Mouse (Mus musculus): ENCODE measurements around the gene Cabin1. TPM values are rescaled to one million over a fixed set of nuclear protein-coding genes. Genes with fewer than 3 reads are reported as not detected.

The Cabin1 gene
- polyA plus RNA-seq, 1 experiment: 59.3 TPM

DNA sequence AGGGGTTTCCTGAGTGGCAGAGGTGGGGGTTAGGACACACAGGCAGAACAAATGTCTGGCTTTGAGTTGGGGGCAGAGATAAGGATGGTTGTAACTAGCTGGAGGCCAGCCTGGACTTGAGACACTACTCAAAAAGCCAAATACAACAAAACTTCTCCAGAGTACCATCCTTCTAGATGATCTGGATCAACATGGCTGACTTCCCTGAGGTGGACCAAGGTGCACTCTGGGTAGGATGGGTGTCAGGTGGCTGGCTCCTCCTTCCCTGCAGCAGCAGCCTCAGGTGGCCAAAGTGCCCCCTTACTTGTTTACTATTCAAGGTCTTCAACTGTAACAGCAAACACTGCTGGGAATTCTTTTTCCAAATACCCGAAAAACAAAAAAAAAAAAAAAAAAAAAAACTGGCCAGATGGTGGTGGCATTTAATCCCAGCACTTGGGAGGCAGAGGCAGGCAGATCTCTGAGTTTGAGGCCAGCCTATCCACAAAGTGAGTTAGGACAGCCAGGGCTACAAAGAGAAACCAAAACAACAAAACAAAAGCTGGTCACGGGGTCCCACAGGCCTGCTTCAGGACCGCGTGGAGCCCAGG, 114.6 kb downstream of the Cabin1 start:
- no peak overlapping the region for H3K4me3 ChIP-seq (ENCODE audit: extremely low read depth, insufficient read depth, insufficient read length)
- no peaks in the 10 kb centered on the region for H3K27me3 ChIP-seq (ENCODE audit: control insufficient read depth, insufficient read depth, low read length)
- no peak overlapping the region for H3K27ac ChIP-seq (ENCODE audit: insufficient read depth, low read length)
- TF ChIP-seq POLR2A (IDR thresholded peaks at IDR 0.05; ENCODE audit: low read depth, low read length): no peak
- TF ChIP-seq CTCF (IDR thresholded peaks at IDR 0.05; ENCODE audit: extremely low read depth, insufficient read depth, insufficient read length, insufficient replicate concordance): no peak
- 89% methylated on average over 4 of the region's 4 CpGs for WGBS
- DNase-seq (ENCODE audit: low read depth in 1 of 2, low spot score in 2 of 2): no peak
- no peaks in the 10 kb centered on the region for H3K4me1 ChIP-seq (ENCODE audit: control insufficient read depth, insufficient read depth, insufficient read length)
- peaks cover 59% of the 10 kb centered on the region for H3K36me3 ChIP-seq (ENCODE audit: control insufficient read depth, insufficient read depth, low read length)

DNA sequence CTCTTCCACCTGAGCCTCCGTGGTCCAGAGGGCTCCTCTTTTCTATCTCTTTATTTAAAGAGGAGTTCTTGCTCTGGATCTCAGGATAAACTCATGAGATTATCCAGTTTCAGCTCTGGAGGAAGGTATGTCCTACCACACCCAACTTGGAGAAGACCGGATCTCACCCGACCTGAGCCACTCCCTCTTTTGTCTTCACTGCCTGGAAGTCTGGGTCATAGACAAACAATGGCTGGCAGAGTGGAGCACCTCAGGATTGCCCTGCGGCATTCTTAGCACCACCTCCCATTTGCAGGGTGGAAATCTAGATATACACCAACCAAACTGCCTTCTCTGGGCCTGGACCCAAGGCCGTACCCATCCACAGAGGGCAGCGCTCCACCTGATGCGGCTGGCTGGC, 115.1 kb downstream of the Cabin1 start:
- Histone ChIP-seq H3K4me1 (ENCODE audit: control insufficient read depth, insufficient read depth, insufficient read length) (peaks cover 2% of the 10 kb centered on the region; the same call in 1 of the 2 replicates), H3K27me3 (ENCODE audit: control insufficient read depth, insufficient read depth, low read length) (no peaks in the 10 kb centered on the region), H3K4me3 (ENCODE audit: extremely low read depth, insufficient read depth, insufficient read length) (no peak overlapping the region), H3K36me3 (ENCODE audit: control insufficient read depth, insufficient read depth, low read length) (peaks cover 57% of the 10 kb centered on the region), H3K27ac (ENCODE audit: insufficient read depth, low read length) (no peak overlapping the region)
- DNase-seq (ENCODE audit: low read depth in 1 of 2, low spot score in 2 of 2): no peak
- TF ChIP-seq CTCF (IDR thresholded peaks at IDR 0.05; ENCODE audit: extremely low read depth, insufficient read depth, insufficient read length, insufficient replicate concordance): no peak
- TF ChIP-seq POLR2A (IDR thresholded peaks at IDR 0.05; ENCODE audit: low read depth, low read length): no peak
- WGBS: 95% methylated on average over 7 of the region's 7 CpGs

DNA sequence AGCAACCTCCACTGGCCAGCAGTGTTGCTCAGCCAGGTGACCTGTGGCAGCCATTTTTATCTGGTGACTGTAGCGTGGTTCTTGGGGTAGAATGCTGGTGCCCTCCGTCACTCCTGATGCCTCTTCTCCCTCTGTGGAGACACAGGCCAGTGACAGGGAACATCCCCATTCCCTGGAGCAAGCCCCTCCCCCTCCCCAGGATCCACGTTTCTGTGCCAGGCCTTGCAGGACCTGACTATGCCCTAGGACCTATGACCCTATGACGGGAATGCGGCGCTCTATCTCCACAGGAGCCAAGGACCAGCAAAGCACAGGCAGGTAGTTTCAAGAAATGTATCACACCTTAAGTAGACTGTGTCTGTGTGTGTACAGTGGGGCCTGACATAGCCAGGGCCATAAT, 116.0 kb downstream of the Cabin1 start:
- Histone ChIP-seq H3K27me3 (ENCODE audit: control insufficient read depth, insufficient read depth, low read length) (no peaks in the 10 kb centered on the region), H3K36me3 (ENCODE audit: control insufficient read depth, insufficient read depth, low read length) (peaks cover 50% of the 10 kb centered on the region), H3K4me3 (ENCODE audit: extremely low read depth, insufficient read depth, insufficient read length) (no peak overlapping the region), H3K4me1 (ENCODE audit: control insufficient read depth, insufficient read depth, insufficient read length) (peaks cover 5% of the 10 kb centered on the region; the same call in 1 of the 2 replicates), H3K27ac (ENCODE audit: insufficient read depth, low read length) (no peak overlapping the region)
- 97% methylated on average over 6 of the region's 6 CpGs for WGBS
- no peak for DNase-seq (ENCODE audit: low read depth in 1 of 2, low spot score in 2 of 2)
- no peak for TF ChIP-seq POLR2A (IDR thresholded peaks at IDR 0.05; ENCODE audit: low read depth, low read length)
- no peak for TF ChIP-seq CTCF (IDR thresholded peaks at IDR 0.05; ENCODE audit: extremely low read depth, insufficient read depth, insufficient read length, insufficient replicate concordance)

DNA sequence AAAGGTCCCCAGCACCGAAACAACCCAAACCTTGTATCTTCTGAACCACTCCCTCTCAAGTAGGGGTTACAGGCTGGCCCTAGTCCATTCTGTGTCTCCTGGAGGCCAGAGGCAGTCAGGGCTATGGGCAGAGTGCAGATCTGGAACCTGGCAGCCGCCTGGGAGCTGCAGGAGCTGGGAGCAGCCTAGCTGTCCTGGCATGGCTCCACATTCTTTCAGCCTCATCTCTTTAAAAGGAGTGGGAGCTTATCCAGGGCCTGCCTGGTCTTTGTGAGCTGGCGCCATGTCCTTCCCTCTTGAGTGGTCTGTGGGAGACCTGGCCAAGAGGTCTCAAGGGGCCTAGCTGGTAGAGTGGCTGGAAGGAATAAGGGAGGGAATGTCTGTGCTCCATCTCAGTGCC, 116.8 kb downstream of the Cabin1 start:
- Histone ChIP-seq H3K27me3 (ENCODE audit: control insufficient read depth, insufficient read depth, low read length) (no peaks in the 10 kb centered on the region), H3K4me1 (ENCODE audit: control insufficient read depth, insufficient read depth, insufficient read length) (peaks cover 5% of the 10 kb centered on the region; the same call in 1 of the 2 replicates), H3K27ac (ENCODE audit: insufficient read depth, low read length) (no peak overlapping the region), H3K4me3 (ENCODE audit: extremely low read depth, insufficient read depth, insufficient read length) (no peak overlapping the region), H3K36me3 (ENCODE audit: control insufficient read depth, insufficient read depth, low read length) (peaks cover 43% of the 10 kb centered on the region)
- TF ChIP-seq POLR2A (IDR thresholded peaks at IDR 0.05; ENCODE audit: low read depth, low read length) (no peak), CTCF (IDR thresholded peaks at IDR 0.05; ENCODE audit: extremely low read depth, insufficient read depth, insufficient read length, insufficient replicate concordance) (no peak)
- 94% methylated on average over 3 of the region's 3 CpGs for WGBS
- DNase-seq (ENCODE audit: low read depth in 1 of 2, low spot score in 2 of 2): no peak

DNA sequence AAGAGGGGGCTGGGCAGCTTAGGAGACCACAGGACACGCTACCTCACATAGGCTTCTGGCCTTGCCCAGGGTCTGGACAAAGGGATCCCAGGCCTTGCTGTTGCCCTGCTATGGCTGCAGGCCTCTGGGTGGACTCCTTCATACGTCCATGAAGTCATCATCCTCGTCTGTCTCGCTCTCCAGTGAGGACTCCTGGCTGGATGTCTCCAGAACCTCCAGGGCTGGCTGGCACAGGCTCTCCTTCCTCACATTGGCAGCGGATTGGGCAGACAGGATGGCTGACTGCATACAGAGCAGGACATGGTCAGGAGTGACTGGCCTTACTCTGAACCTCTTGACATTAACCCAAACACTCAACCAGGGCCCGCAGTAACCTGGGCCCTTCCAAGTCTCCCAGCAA, 117.7 kb downstream of the Cabin1 start:
- H3K27me3 ChIP-seq (ENCODE audit: control insufficient read depth, insufficient read depth, low read length): no peaks in the 10 kb centered on the region
- no peak for DNase-seq (ENCODE audit: low read depth in 1 of 2, low spot score in 2 of 2)
- H3K4me1 ChIP-seq (ENCODE audit: control insufficient read depth, insufficient read depth, insufficient read length): peaks cover 5% of the 10 kb centered on the region; the same call in 1 of the 2 replicates
- H3K27ac ChIP-seq (ENCODE audit: insufficient read depth, low read length): no peak overlapping the region
- 88% methylated on average over 6 of the region's 6 CpGs for WGBS
- TF ChIP-seq CTCF (IDR thresholded peaks at IDR 0.05; ENCODE audit: extremely low read depth, insufficient read depth, insufficient read length, insufficient replicate concordance) (no peak), POLR2A (IDR thresholded peaks at IDR 0.05; ENCODE audit: low read depth, low read length) (no peak)
- no peak overlapping the region for H3K4me3 ChIP-seq (ENCODE audit: extremely low read depth, insufficient read depth, insufficient read length)
- H3K36me3 ChIP-seq (ENCODE audit: control insufficient read depth, insufficient read depth, low read length): peaks cover 34% of the 10 kb centered on the region

DNA sequence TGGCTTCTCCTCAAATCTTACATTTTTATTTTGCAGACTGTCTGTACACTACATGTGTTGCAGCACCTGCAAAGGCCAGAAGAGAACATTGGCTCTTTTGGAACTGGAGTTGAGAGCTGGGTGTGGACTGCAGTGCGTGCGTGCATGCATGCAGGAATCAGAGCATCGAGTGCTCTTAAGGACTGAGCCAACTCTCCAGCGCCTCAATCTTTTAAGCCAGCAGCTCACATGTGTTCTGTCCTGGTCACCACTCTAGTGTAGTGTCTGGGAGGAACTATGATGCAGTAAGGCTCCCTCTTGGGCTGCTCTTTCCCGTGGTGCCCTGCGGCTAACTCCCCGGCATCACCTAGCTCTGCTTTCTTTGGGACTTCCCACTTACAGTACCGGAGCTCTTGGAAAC, 118.5 kb downstream of the Cabin1 start:
- DNase-seq (ENCODE audit: low read depth in 1 of 2, low spot score in 2 of 2): no peak
- Histone ChIP-seq H3K4me3 (ENCODE audit: extremely low read depth, insufficient read depth, insufficient read length) (no peak overlapping the region), H3K27ac (ENCODE audit: insufficient read depth, low read length) (no peak overlapping the region), H3K4me1 (ENCODE audit: control insufficient read depth, insufficient read depth, insufficient read length) (peaks cover 5% of the 10 kb centered on the region; the same call in 1 of the 2 replicates), H3K36me3 (ENCODE audit: control insufficient read depth, insufficient read depth, low read length) (peaks cover 27% of the 10 kb centered on the region), H3K27me3 (ENCODE audit: control insufficient read depth, insufficient read depth, low read length) (no peaks in the 10 kb centered on the region)
- 94% methylated on average over 8 of the region's 8 CpGs for WGBS
- no peak for TF ChIP-seq POLR2A (IDR thresholded peaks at IDR 0.05; ENCODE audit: low read depth, low read length)
- no peak for TF ChIP-seq CTCF (IDR thresholded peaks at IDR 0.05; ENCODE audit: extremely low read depth, insufficient read depth, insufficient read length, insufficient replicate concordance)

DNA sequence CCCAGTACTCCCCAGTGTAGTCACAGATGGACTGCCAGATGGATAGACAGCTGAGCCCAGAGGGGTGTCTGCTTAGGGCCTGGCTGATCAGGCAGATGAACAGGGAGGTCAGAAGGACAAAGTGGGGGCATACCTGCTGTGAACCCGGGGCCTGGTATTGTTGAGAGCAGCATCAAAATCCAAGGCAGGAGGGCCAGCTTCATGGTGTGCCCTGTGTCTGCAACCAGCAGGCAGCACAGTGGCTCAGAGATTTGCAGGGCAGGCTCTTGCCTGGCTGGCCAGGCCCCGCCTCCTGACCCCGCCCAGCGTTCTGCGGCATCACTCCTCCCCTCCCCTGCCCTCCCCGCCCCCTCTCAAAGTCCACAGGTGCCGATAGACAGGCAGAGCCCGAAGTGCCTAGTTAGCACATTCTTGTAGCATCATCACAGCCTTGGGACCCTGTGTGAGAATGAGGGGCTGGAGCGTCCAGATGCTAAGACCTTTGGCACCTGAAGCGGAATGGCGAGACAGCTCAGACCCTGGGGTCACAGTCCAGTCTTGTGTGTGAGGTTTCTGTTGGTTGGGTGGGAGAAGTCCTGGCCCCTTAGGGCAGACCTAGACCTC, 120.3 kb downstream of the Cabin1 start, which contains the start of gene Susd2:
TSS of gene Susd2 (minus strand) at position 268 of the 603 bp plus-strand sequence.
- WGBS: 30% methylated on average over 11 of the region's 11 CpGs
- TF ChIP-seq CTCF (IDR thresholded peaks at IDR 0.05; ENCODE audit: extremely low read depth, insufficient read depth, insufficient read length, insufficient replicate concordance): no peak
- no peak for TF ChIP-seq POLR2A (IDR thresholded peaks at IDR 0.05; ENCODE audit: low read depth, low read length)
- Histone ChIP-seq H3K27me3 (ENCODE audit: control insufficient read depth, insufficient read depth, low read length) (no peaks in the 10 kb centered on the region), H3K27ac (ENCODE audit: insufficient read depth, low read length) (0 out of 2 replicates have a peak within 1 kb of the TSS, but pooled peaks have one; percentile 5), H3K4me3 (ENCODE audit: extremely low read depth, insufficient read depth, insufficient read length) (no peak within 1 kb of the TSS; the same call in 1 of the 2 replicates), H3K36me3 (ENCODE audit: control insufficient read depth, insufficient read depth, low read length) (peaks cover 18% of the 10 kb centered on the region), H3K4me1 (ENCODE audit: control insufficient read depth, insufficient read depth, insufficient read length) (peaks cover 5% of the 10 kb centered on the region; the same call in 1 of the 2 replicates)
- DNase-seq (ENCODE audit: low read depth in 1 of 2, low spot score in 2 of 2): peak; percentile 8 to 36

Data from spleen, adult 2 months (tissue).